Mouse (Mus musculus) ovary, adult 18-20 months (tissue): Measurements from ENCODE around the gene Ly86.

Experiments
- DNase-seq: peaks from one replicate; pipeline ENCODE4 v3.0.0; 2022; ENCODE audit warnings: low spot score, mixed read lengths

The Ly86 gene

DNA sequence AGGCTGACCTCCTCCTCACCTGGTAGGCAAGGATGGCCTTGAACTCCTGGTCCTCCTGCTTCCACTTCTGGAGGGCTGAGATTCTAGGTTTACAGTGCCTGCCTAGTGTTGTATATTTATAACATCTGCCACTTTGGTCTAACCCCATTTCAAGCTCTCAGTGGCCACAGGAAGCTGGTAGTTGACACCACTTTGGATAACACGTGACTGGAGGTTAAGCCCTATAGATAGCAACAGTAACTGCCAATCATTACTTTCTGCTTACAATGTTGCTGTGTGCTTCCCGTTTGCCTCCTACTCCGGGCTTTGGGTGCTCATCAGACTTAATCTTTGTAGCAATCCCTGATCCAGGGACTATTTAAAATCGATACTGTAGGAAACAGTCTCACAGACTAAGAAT, 87.6 kb downstream of the Ly86 start:
- DNase-seq, result no peak

GRCm38 (mm10) chr13:37433142-37433541, 88.1 kb downstream of the Ly86 start:
- no peak for DNase-seq

GRCm38 (mm10) chr13:37433730-37434129, 88.7 kb downstream of the Ly86 start:
- DNase-seq, result no peak

GRCm38 (mm10) chr13:37434137-37434772, 89.2 kb downstream of the Ly86 start:
- no peak for DNase-seq

DNA sequence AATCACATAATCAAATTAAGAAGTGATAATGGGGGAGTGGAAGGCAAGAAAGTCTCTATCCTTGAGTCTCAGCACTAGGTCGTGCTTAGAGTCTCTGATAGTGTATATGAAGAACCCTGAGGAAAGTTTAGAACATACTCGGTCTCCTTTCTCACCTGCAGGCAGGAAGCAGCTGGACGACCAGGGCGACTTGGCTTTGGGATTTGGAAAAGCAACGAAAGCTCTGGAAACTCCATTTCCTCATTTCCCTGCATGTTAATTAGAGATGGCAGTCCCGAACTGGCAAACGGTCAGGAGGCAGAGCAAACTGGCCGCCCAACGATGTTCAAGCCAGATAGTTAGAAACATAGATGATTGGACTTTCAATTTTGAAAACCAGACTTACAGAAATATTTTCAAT, 89.8 kb downstream of the Ly86 start:
- no peak for DNase-seq

DNA sequence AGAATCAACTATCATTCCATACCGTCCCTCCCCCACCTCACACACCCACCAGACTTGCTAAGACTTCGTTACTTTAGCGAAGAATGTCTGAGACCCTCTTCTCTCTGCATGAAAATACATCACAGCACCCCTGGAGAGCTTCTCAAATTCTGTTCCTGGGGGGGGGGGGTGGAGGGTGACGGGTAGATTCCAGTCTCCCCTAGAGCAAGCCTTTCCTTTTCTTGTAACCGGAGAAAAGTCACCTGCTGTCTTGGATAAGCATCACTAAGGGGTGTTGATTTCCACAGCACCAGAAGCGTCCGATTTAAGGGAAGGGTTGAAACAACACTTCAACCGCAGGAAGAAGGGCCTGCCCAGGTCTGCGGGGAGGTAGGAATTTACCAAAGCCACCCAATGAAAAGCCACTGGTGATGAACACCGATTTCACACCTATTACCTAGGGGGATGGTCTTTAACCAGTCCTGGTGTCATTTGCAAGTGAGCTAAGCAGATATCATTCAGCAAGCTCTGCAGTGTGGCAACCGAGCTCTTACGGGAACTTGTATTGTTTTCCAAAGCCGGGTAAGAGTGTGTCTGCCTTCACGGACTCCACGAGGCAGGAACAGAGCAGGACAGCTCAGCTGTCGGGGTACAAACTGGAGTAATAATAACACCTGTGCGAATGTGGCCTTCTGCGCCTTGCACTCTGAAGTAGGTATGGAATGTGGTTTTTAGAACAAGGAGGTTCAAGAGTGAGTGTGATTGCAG, 91.4 kb downstream of the Ly86 start:
- no peak for DNase-seq

DNA sequence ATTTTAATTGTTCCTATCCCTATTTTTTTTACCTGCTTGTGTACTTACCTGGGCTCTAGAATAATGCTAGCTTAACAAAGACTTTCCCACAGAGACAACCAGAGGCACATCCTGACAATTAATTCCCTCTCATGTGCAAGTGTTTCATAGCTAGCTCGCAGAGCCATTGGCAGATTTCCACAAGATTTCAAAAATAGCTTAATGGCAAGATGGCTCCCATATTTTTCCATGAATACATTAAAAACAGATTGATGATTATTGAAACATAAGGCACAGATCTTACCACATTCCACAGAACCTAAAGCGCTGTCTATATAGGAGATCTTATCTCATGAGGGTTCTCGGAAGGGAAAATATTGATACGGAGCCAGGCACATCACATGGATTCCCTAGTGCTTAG, 93.8 kb downstream of the Ly86 start:
- no peak for DNase-seq

- no peak for DNase-seq
Observed at GRCm38 (mm10) chr13:37439477-37439876, 94.5 kb downstream of the Ly86 start.

DNA sequence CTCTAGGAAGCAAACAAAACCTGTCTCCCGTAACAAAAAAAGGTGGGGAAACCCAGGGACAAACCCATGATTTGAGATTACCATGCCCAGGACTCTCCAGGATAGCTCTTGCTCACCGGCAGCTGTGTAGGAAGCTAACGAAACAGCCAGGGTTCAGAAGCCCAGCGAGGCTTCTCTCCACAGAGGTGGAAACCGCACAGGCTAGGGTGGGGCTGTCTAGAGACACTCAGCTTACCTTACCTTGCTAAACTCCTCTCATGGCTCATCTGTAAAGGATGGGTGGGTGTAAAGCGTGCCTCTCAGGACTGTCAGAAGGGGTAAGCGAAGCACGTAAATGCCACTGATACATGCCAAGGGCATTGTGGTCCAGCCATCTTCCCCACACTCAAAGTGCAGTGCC, 94.9 kb downstream of the Ly86 start:
- no peak for DNase-seq

- DNase-seq, result no peak
Observed at GRCm38 (mm10) chr13:37440593-37441307, 95.7 kb downstream of the Ly86 start.

DNA sequence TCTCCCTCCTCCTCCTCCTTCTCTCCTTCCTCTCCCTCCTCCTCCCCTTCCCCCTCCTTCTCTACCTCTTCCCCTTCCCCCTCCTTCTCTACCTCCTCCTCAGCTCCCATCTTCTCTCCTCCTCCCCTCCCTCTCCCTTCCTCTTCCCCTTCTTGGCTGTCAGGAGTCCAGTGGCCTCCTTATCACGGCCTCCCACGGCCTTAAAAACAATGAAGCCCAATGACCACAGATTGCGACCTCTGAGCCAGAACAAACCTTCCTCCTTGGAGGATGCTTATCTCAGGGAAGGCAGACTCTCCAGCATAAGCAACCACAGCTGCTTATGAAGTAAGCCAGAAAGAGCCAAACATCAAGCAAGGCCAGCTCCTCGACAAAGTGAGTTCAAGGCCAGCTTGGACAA, 97.0 kb downstream of the Ly86 start:
- peak; percentile 57 for DNase-seq

DNA sequence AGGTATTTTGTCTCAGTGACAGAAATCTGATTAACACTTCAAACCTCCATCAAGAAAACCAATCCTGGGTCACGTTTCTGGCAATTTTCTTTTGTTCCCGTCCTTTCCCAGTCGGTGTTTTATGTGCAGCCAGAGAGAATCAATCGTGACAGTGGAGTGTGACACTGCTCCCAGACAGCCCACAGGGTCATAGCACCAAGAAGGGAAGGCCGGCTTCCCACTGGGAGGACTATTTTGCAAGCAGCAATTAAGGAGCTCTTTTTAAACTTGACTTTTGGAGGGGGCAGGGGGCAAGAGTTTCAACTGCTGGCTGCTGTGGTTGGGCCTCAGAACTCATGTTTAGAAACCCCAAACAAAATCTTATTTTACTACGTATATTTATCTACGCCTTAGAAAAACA, 97.5 kb downstream of the Ly86 start:
- DNase-seq, result no peak

DNA sequence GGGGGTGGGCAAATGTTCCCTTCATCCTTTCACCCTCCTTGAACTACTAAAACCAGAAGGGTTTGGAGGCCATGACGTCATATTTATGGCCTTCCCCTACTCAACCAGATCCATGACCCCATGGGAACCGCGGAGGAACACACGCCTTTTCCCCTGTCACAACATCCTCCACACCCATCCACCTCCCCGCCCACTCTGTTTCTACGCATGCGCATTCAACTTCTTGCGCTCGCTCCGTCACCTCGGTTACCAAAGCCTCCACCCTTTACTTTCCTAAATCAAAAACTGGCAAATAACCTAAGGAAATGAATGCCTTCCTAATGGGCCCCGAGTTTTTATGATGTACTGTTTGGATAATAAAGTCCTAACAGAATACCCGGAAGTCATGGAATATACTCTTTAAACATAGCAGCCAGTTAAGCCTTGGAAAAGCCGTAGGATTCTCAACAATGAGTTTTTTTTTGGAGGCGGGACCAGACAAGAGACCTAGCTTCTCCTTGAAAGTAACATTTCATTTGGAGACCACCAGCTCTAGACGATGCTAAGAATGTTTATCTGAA, 101.8 kb downstream of the Ly86 start:
- no peak for DNase-seq

DNA sequence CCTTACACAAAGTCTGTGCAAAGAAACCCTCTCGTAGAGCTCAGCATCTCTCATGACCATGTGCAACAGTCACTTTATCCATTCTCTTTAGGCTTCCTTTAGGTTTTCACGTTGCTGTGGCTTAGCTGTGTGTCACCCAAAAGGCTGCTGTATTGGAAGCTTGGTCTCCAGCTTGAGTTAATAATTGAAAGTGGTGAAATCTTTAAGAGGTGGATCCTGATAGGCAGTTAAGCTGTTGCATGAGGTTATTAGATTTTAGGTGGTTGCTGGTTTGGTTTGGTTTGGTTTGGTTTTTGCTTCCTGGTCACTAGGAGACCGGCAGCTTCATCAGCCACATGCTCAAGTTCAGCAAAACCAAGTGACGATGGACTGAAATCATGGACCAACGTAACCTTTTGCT, 106.0 kb downstream of the Ly86 start:
- no peak for DNase-seq

DNA sequence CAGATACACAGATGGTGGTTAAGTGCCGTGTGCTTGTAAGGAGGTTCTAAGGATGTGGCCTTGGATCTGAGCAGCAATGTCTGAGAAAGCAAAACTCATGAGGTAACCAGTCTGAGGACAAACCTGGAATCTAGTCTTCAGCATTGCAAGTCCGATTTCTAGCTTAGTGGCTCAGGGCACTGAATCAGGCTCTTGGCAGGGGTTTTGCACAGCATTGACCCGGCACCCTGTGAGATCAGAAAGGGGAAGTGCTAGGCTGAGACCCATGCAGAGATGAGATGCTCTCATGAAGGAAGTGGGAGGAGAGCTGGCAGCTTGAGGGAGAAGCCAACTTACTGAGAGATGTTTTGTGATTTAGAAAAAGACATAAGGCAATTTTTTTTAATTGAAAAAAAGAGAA, 106.5 kb downstream of the Ly86 start:
- no peak for DNase-seq

DNA sequence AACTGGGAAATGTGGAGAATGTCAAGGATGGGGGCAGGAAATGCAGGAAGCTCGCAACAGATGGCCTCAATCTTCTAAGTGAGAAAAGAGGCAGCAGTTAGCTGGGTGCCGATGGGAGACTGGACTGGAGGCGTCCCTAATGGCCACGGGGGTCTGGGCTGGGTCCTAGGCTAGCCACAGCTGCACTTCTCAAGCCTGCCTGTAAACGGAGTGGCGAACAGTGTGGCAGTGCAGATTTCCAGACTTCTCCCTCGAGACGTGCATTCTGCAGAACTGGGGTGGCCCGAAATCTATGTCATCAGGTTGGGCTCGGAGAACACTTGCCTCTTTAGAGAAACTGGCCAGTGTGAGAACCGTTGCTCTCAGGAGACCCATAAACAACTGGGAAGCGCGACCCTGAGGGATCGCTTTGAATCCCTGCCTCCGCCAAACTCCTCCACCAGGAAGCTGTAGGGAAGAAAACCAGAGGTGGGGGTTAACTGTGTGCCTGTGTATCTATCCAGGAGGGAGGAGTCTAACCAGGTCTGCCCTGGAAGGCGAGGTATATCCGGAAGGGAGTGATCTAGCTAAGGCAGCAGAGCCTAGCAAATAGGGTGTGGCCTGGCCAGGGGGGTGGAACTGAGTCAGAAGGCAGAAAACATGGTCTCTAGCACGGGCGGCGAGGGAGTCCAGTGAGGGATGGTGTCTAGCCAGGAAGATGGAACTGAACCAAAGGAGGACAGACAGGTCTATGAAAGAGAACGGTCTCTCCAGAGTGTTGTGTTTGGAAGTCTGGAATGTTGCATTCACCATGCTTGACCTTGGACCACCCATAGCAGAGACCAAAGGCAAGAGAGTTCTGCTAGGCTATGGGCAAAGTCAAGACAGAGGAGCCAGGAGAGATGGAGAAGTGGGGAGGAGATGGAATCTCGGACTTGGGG, 107.3 kb downstream of the Ly86 start:
- DNase-seq, result peak; percentile 67

GRCm38 (mm10) chr13:37453203-37453602, 108.2 kb downstream of the Ly86 start:
- DNase-seq, result peak; percentile 79

- DNase-seq, result no peak
Observed at GRCm38 (mm10) chr13:37454356-37454755, 109.3 kb downstream of the Ly86 start.

DNA sequence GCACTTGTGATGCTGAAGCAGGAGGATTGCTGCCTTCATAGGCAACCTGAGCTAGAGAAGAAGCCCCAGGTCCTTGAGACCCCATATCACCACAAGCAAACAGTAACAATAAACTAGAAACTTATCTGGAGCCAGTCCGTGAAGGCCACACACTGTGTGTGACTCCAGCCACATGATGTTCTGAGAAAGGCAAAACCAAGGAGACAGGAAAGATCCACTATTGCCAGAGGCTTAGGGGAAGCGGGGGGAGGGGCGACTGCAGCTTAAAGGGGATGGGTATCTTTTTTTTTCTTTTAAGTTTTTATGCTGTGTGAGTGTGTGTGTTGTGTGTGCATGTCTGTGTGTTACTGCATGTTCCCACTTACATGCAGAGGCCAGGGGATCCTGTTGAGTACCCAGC, 110.6 kb downstream of the Ly86 start:
- DNase-seq, result peak; percentile 61

GRCm38 (mm10) chr13:37457007-37457827, 112.2 kb downstream of the Ly86 start:
- DNase-seq, result peak; percentile 90

GRCm38 (mm10) chr13:37458557-37458956, 113.5 kb downstream of the Ly86 start:
- no peak for DNase-seq
